Mouse (Mus musculus): ENCODE measurements around the gene Lclat1. TPM values are rescaled to one million over a fixed set of nuclear protein-coding genes. Genes with fewer than 3 reads are reported as not detected.

Lclat1 gene
- 10 to 100 TPM; 15.9 to 17.4 TPM for total RNA-seq (2021)
- long read RNA-seq, experiment 1, full-length matches to known transcripts: 1 of 12 reads
- long read RNA-seq, experiment 1, partial matches to known transcripts: 0 of 12 reads
- long read RNA-seq, experiment 1, other reads (novel, unspliced or antisense): 11 of 12 reads
- long read RNA-seq, experiment 2, partial matches to known transcripts: 0 of 12 reads
- long read RNA-seq, experiment 2, other reads (novel, unspliced or antisense): 12 of 12 reads

GRCm38 (mm10) chr17:73107158-73108157 lies at the start of gene Lclat1:
TSS of gene Lclat1 (plus strand) at chr17:73107985.
- peak; percentile 92 for DNase-seq

GRCm38 (mm10) chr17:73058319-73058718 lies 49.5 kb upstream of the Lclat1 start:
- DNase-seq: no peak

- DNase-seq: no peak
Measured at GRCm38 (mm10) chr17:73060224-73060896, 47.4 kb upstream of the Lclat1 start.

- DNase-seq: no peak
Measured at GRCm38 (mm10) chr17:73060897-73061252, 46.9 kb upstream of the Lclat1 start.

- DNase-seq: no peak
Measured at GRCm38 (mm10) chr17:73062701-73063100, 45.1 kb upstream of the Lclat1 start.

GRCm38 (mm10) chr17:73063299-73063698 lies 44.5 kb upstream of the Lclat1 start:
- no peak for DNase-seq

GRCm38 (mm10) chr17:73063781-73064180 lies 44.0 kb upstream of the Lclat1 start:
- no peak for DNase-seq

GRCm38 (mm10) chr17:73066387-73067169 lies 41.2 kb upstream of the Lclat1 start:
- no peak for DNase-seq

GRCm38 (mm10) chr17:73067423-73067822 lies 40.4 kb upstream of the Lclat1 start:
- peak; percentile 16 for DNase-seq

- DNase-seq: no peak
Measured at GRCm38 (mm10) chr17:73068321-73068992, 39.3 kb upstream of the Lclat1 start.

GRCm38 (mm10) chr17:73070466-73070865 lies 37.3 kb upstream of the Lclat1 start:
- no peak for DNase-seq

GRCm38 (mm10) chr17:73071725-73072263 lies 36.0 kb upstream of the Lclat1 start:
- no peak for DNase-seq

GRCm38 (mm10) chr17:73072286-73072685 lies 35.5 kb upstream of the Lclat1 start:
- peak; percentile 11 for DNase-seq

- no peak for DNase-seq
Measured at GRCm38 (mm10) chr17:73074631-73075030, 33.2 kb upstream of the Lclat1 start.

GRCm38 (mm10) chr17:73075238-73075890 lies 32.4 kb upstream of the Lclat1 start:
- no peak for DNase-seq

GRCm38 (mm10) chr17:73077638-73078037 lies 30.1 kb upstream of the Lclat1 start:
- DNase-seq: no peak

GRCm38 (mm10) chr17:73081360-73082133 lies 26.2 kb upstream of the Lclat1 start:
- DNase-seq: no peak

- no peak for DNase-seq
Measured at GRCm38 (mm10) chr17:73082506-73083196, 25.1 kb upstream of the Lclat1 start.

Data from gastrocnemius, postnatal 10 days (tissue).